Mouse (Mus musculus): Measurements from ENCODE around the gene Card11. TPM values are rescaled to one million over a fixed set of nuclear protein-coding genes. Genes with fewer than 3 reads are reported as not detected.

Card11 gene
- 3.6 and 4.5 TPM in 2 replicates for polyA plus RNA-seq (2012)

GRCm38 (mm10) chr5:141000349-141000748, at the start of gene Card11:
TSS of gene Card11 (minus strand) at chr5:141000582.

DNA sequence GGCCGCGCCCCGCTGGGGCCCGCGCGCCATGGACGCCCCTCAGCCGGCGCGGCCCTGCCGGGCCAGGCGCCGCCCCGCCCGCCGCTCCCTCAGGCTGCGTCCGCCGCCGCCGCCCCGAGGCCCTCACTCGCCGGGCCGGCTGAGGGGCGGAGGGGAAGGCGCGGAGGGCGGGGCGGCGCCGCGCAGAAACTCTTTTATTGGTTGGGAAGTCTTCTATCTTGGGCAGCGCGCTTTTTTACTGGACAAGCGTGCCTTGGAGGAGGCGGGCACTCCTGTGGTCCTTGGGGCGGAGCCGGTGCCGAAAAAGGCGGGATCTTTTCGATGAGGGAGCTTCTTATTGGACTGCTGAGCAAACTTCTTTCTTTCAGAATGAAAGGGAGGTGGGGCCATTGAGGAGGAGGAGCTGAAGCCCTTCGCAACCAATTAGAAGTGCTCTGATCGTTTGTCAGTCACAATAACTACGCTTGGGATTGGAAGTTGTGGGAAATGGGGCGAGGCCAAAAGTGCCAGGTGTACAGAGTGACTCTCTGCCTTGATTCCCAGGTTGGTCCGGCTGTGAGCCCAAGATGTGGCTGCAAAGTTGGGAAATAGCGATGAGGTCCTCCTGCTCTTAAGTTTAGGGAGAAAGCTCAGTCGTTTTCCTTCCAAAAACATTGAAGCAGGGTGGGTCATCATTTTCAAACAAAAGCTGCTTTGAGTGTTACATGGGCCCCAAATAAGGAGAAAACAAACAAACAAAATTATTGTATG, 169.9 kb downstream of the Card11 start, which contains the start of gene Gna12:
Gene Gna12 (minus strand): TSS at position 118 of the 750 bp plus-strand sequence.

Other genes with a start within 250 kb of the Card11 start
- gene Gna12, start 170.2 kb downstream of the Card11 start, polyA plus RNA-seq (2012), result 89.6 and 92.3 TPM in 2 replicates
- gene Sdk1, start 240.9 kb upstream of the Card11 start, polyA plus RNA-seq (2012), result 0.02 and 0.06 TPM in 2 replicates